ENCODE assay signal across 15 mouse cellular contexts in the genomic region with DNA sequence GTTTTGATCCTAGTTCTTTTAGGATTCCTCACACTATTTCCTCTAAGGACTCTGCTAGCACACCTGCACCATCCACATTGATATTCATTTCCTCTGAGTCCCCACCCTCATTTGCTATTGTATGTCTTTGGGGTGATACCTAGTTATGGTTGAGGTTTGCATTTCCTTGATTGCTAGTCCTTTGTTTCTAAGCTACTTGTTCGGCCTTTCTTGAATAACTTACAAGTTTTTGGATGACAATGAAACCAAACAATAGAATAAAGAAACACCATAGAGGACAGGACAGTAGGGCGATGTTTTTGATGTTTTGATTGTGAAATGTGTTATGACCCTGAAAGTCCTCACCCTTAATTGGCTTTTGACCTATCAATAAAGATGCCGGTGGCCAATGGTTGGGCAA.
DNase-seq lines count a peak whose midpoint lies in the region.
"Had no signal": no experiment of that assay in that cellular context is flagged by ENCODE, and none has a peak within 500 bp of the region (broad histone marks: within the 10 kb centered on the region; RNA-seq: fewer than 3 reads in every experiment).

No protein-coding gene starts in this region.

- peak; percentile 59 for DNase-seq in ES-CJ7 (ENCODE audit: low read depth, low spot score)
- DNase-seq in R1 (ENCODE audit: low read depth, low spot score): peak; percentile 81
- DNase-seq in cerebellum, postnatal 25 days: no peak
- no peak for DNase-seq in ovary, postnatal 36 days (ENCODE audit: low spot score)
- DNase-seq in right cerebral cortex, adult 2 months (ENCODE audit: low spot score in 2 of 2): no peak
- DNase-seq: adrenal gland, adult 8-10 months; adrenal gland, postnatal 14 days; adrenal gland, postnatal 36 days; B cell, adult 2 months; cerebellum, adult 11-12 months; cerebellum, adult 2 months; cerebellum, adult 9-10 months; cerebellum, postnatal 10 days; cerebellum, postnatal 36 days; embryo, embryonic 11 days had no signal

Comparison
In these comparisons a context has a peak if more than half of its experiments do, and no peak if none do; other contexts are left out.
1. DNase-seq: peak in ES-CJ7 (single experiment) and R1 (single experiment); none in cerebellum, postnatal 25 days (0 of 2), ovary, postnatal 36 days (single experiment) and right cerebral cortex, adult 2 months (0 of 2).